Mouse (Mus musculus): ENCODE measurements at regions not wholly inside any gene's neighbourhood (a gene's known extent, or its start where the extent isn't known, plus 50 kb on each side); places are given as distances from the start of the nearest gene placed in this dataset.

DNA sequence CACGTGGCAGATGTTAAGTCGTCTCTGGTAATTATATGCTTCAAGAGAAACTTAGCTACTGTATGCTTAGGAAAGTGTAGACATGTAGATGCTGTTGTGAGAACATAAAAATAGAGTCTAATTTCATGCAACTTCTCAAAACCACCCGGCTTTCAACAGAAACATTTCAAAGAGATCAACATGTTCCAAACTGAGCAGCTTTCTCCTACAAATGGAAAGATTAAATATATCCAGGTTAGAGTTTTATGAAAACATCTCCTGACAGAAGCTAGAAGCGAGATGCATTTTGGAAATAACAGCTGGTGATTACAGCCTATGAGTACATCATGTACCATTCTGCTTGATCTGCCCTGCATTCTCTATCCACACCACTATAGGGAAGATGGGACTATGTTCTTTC lies 345.4 kb downstream of the Nsun3 start:
- H3K36me3 ChIP-seq (ENCODE audit: control insufficient read depth, insufficient read depth), result no peaks in the 10 kb centered on the region
- H3K4me3 ChIP-seq (ENCODE audit: insufficient read depth, poor library complexity, severe bottlenecking), result no peak overlapping the region
- H3ac ChIP-seq (ENCODE audit: control insufficient read depth, insufficient read length, low read depth), result no peak overlapping the region
- H3K27me3 ChIP-seq (ENCODE audit: control insufficient read depth, insufficient read depth, insufficient read length), result no peaks in the 10 kb centered on the region
- TF ChIP-seq MYOD1 (IDR thresholded peaks at IDR 0.05; ENCODE audit: control insufficient read depth, insufficient read length, low read depth) (no peak), MAX (IDR thresholded peaks at IDR 0.05) (no peak), CTCF (IDR thresholded peaks at IDR 0.05; ENCODE audit: control insufficient read depth, insufficient read depth, insufficient read length) (no peak), MYOG (IDR thresholded peaks at IDR 0.05; ENCODE audit: control insufficient read depth, extremely low read depth, insufficient read length) (no peak), CEBPB (IDR thresholded peaks at IDR 0.05; ENCODE audit: low read depth) (no peak), USF1 (IDR thresholded peaks at IDR 0.05; ENCODE audit: low read depth) (no peak), FOSL1 (IDR thresholded peaks at IDR 0.05; ENCODE audit: insufficient read depth, low read length, poor library complexity, severe bottlenecking) (no peak)
- no peaks in the 10 kb centered on the region for H3K79me2 ChIP-seq (ENCODE audit: control insufficient read depth, insufficient read depth)
- no peaks in the 10 kb centered on the region for H3K79me3 ChIP-seq (ENCODE audit: low read depth)

DNA sequence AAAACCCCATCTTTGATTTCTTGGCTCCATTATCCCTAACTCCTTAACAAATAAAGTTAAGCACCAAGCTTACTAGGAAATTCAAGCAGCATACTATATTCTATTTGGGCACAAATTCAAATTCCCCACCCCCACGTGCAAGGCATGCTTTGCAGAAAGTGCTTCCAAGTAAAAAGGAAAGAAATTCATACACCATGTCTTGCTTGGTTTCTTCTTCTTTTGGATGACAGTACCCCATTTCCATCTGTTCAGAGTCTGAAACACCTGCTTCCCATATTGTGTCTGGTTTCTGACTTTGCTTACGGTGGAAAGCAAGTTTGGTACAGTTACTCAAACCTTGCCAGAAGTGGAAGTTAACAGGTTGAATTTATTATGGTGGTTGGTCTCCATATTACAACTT lies 353.5 kb downstream of the Nsun3 start:
- no peak overlapping the region for H3ac ChIP-seq (ENCODE audit: control insufficient read depth, insufficient read length, low read depth)
- TF ChIP-seq MYOG (IDR thresholded peaks at IDR 0.05; ENCODE audit: control insufficient read depth, extremely low read depth, insufficient read length) (no peak), USF1 (IDR thresholded peaks at IDR 0.05; ENCODE audit: low read depth) (no peak), CEBPB (IDR thresholded peaks at IDR 0.05; ENCODE audit: low read depth) (no peak), FOSL1 (IDR thresholded peaks at IDR 0.05; ENCODE audit: insufficient read depth, low read length, poor library complexity, severe bottlenecking) (no peak), CTCF (IDR thresholded peaks at IDR 0.05; ENCODE audit: control insufficient read depth, insufficient read depth, insufficient read length) (no peak), MAX (IDR thresholded peaks at IDR 0.05) (no peak), MYOD1 (IDR thresholded peaks at IDR 0.05; ENCODE audit: control insufficient read depth, insufficient read length, low read depth) (no peak)
- H3K79me2 ChIP-seq (ENCODE audit: control insufficient read depth, insufficient read depth), result no peaks in the 10 kb centered on the region
- no peaks in the 10 kb centered on the region for H3K27me3 ChIP-seq (ENCODE audit: control insufficient read depth, insufficient read depth, insufficient read length)
- H3K4me3 ChIP-seq (ENCODE audit: insufficient read depth, poor library complexity, severe bottlenecking), result no peak overlapping the region
- no peaks in the 10 kb centered on the region for H3K36me3 ChIP-seq (ENCODE audit: control insufficient read depth, insufficient read depth)
- H3K79me3 ChIP-seq (ENCODE audit: low read depth), result no peaks in the 10 kb centered on the region

DNA sequence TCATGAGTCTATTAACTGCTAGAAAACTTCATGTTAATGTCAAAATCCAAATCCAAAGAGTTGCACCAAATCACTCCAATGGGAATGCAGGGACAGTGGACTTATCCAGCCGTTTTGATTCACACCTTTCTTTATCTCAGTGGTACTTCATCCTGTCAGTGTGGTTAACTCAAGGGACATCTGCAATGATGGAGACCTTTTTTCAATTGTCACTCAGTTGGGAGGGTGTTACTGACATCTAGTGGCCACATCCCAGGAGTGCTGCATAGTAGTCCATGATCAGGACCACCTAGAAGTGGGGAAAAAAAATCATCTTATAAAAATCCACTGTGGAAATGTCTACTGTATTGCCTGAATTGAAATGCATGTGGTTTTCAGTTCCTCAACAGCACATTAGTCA lies 372.1 kb downstream of the Nsun3 start:
- Histone ChIP-seq H3K27me3 (ENCODE audit: control insufficient read depth, insufficient read depth, insufficient read length) (no peaks in the 10 kb centered on the region), H3K4me3 (ENCODE audit: insufficient read depth, poor library complexity, severe bottlenecking) (no peak overlapping the region), H3ac (ENCODE audit: control insufficient read depth, insufficient read length, low read depth) (no peak overlapping the region), H3K79me3 (ENCODE audit: low read depth) (no peaks in the 10 kb centered on the region), H3K36me3 (ENCODE audit: control insufficient read depth, insufficient read depth) (no peaks in the 10 kb centered on the region), H3K79me2 (ENCODE audit: control insufficient read depth, insufficient read depth) (no peaks in the 10 kb centered on the region)
- TF ChIP-seq MYOG (IDR thresholded peaks at IDR 0.05; ENCODE audit: control insufficient read depth, extremely low read depth, insufficient read length) (no peak), MAX (IDR thresholded peaks at IDR 0.05) (no peak), USF1 (IDR thresholded peaks at IDR 0.05; ENCODE audit: low read depth) (no peak), CEBPB (IDR thresholded peaks at IDR 0.05; ENCODE audit: low read depth) (no peak), MYOD1 (IDR thresholded peaks at IDR 0.05; ENCODE audit: control insufficient read depth, insufficient read length, low read depth) (no peak), CTCF (IDR thresholded peaks at IDR 0.05; ENCODE audit: control insufficient read depth, insufficient read depth, insufficient read length) (no peak), FOSL1 (IDR thresholded peaks at IDR 0.05; ENCODE audit: insufficient read depth, low read length, poor library complexity, severe bottlenecking) (no peak)

DNA sequence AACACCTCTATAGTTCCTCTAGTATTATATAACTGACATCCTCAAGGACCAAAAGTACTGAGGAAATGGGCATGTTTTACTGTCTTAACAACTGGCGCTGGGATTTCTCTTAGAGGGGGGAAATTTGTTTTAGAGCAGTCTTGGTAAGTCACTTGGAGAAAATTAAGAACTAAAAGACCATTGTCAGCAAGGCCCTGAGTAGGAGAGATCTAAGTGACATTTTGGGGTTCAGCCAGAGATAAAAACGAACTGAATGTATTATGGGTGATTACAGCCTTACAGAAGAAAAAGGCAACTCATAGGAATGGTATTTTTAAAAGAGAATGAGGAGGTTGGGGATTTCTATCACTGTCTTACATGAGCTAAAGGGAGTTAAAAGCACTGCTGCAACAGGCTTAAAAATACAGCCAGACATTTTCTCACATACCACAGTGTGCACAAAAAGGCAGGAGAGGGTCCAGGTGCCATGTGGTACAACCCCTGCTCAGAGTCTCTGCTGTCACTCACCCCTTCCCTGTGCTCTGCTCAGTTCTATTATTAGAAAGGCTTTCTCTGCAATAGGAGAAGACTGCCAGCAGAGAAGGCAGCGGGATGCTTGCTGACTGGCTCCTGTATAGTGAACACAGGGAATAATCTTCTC lies 379.0 kb downstream of the Nsun3 start:
- no peaks in the 10 kb centered on the region for H3K36me3 ChIP-seq (ENCODE audit: control insufficient read depth, insufficient read depth)
- no peak overlapping the region for H3K4me3 ChIP-seq (ENCODE audit: insufficient read depth, poor library complexity, severe bottlenecking)
- no peak overlapping the region for H3ac ChIP-seq (ENCODE audit: control insufficient read depth, insufficient read length, low read depth)
- no peaks in the 10 kb centered on the region for H3K79me3 ChIP-seq (ENCODE audit: low read depth)
- H3K79me2 ChIP-seq (ENCODE audit: control insufficient read depth, insufficient read depth), result no peaks in the 10 kb centered on the region
- no peaks in the 10 kb centered on the region for H3K27me3 ChIP-seq (ENCODE audit: control insufficient read depth, insufficient read depth, insufficient read length)
- TF ChIP-seq CTCF (IDR thresholded peaks at IDR 0.05; ENCODE audit: control insufficient read depth, insufficient read depth, insufficient read length) (no peak), CEBPB (IDR thresholded peaks at IDR 0.05; ENCODE audit: low read depth) (no peak)

DNA sequence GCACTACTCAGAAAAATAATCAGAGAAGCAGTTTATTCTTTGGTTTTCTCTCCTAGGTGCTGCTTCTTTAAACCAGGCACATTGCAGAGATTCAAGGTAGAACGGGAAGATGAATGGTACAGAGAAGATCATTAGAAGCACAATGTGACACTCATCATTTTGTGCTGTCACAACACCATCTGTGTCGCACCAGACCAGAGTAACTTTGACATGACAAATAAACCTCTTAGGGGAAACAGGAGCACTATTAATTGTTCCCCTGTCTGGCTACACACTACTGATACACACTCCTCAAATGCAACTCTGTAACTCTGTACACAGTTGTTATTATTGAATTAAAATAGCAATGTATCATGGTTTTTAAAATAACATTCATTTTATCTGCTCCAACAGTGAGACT lies 380.2 kb downstream of the Nsun3 start:
- Histone ChIP-seq H3K4me3 (ENCODE audit: insufficient read depth, poor library complexity, severe bottlenecking) (no peak overlapping the region), H3ac (ENCODE audit: control insufficient read depth, insufficient read length, low read depth) (no peak overlapping the region), H3K27me3 (ENCODE audit: control insufficient read depth, insufficient read depth, insufficient read length) (no peaks in the 10 kb centered on the region), H3K36me3 (ENCODE audit: control insufficient read depth, insufficient read depth) (no peaks in the 10 kb centered on the region), H3K79me3 (ENCODE audit: low read depth) (no peaks in the 10 kb centered on the region), H3K79me2 (ENCODE audit: control insufficient read depth, insufficient read depth) (no peaks in the 10 kb centered on the region)
- TF ChIP-seq MYOG (IDR thresholded peaks at IDR 0.05; ENCODE audit: control insufficient read depth, extremely low read depth, insufficient read length) (no peak), CTCF (IDR thresholded peaks at IDR 0.05; ENCODE audit: control insufficient read depth, insufficient read depth, insufficient read length) (no peak), CEBPB (IDR thresholded peaks at IDR 0.05; ENCODE audit: low read depth) (no peak)

DNA sequence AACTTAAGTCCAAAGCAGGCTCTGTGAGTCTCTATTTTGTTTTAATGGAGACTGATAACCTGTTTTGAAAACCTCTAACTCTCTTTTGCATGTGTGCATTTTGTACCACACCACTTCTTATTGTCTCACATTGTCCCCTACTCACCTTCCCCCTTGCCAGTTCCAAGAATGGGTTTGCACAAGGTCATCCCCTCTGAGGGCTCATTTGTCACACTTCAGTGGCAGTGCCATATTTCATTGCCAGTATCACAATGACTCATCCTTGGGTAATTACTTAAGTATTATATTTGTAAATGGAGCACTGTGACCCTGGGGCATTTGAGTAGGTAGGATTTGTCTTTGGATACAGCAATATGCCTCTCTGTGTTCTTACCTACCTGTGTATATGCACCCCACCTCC lies 429.3 kb downstream of the Nsun3 start:
- Histone ChIP-seq H3K79me3 (ENCODE audit: low read depth) (no peaks in the 10 kb centered on the region), H3K79me2 (ENCODE audit: control insufficient read depth, insufficient read depth) (no peaks in the 10 kb centered on the region), H3K36me3 (ENCODE audit: control insufficient read depth, insufficient read depth) (no peaks in the 10 kb centered on the region), H3ac (ENCODE audit: control insufficient read depth, insufficient read length, low read depth) (no peak overlapping the region), H3K27me3 (ENCODE audit: control insufficient read depth, insufficient read depth, insufficient read length) (no peaks in the 10 kb centered on the region), H3K4me3 (ENCODE audit: insufficient read depth, poor library complexity, severe bottlenecking) (no peak overlapping the region)
- TF ChIP-seq FOSL1 (IDR thresholded peaks at IDR 0.05; ENCODE audit: insufficient read depth, low read length, poor library complexity, severe bottlenecking), result no peak

All from C2C12 (cell line).